Mouse (Mus musculus) heart, postnatal 14 days (tissue): ENCODE measurements around the gene Hddc2. TPM values are rescaled to one million over a fixed set of nuclear protein-coding genes. Genes with fewer than 3 reads are reported as not detected.
A peak's percentile ranks its signal among the peaks of the same experiment; 100 is the strongest.

ENCODE experiments used
- DNase-seq, 2 experiments: peaks; one replicate each; pipeline ENCODE4 v3.0.0; 2021 to 2022
- intact Hi-C: fragments of 180-260 bp; cut with DNase I; formaldehyde crosslinking; loops from one replicate; pipeline ENCODE4 v1.15.1; 2025
- long read RNA-seq, 2 experiments: library from polyadenylated mRNA; stranded (forward); transcript quantifications; one replicate each; pipeline ENCODE4 v2.0.0; 2021
- total RNA-seq, 2 experiments: library from RNA; stranded (reverse); gene quantifications; 2 replicates each; pipeline ENCODE4 v1.2.3; 2021

Hddc2 gene
- 10 to 100 TPM in 1 of 2 experiments, 1 to 10 TPM in 1; 9.3 to 10.7 TPM for total RNA-seq
- long read RNA-seq, experiment 1, transcript Hddc2-201 (6 exons, 858 nt): major isoform, 6 of 8 reads
- long read RNA-seq, experiment 1, partial matches to known transcripts: 0 of 8 reads
- long read RNA-seq, experiment 1, other reads (novel, unspliced or antisense): 1 of 8 reads
- long read RNA-seq, experiment 2, transcript Hddc2-201 (6 exons, 858 nt): major isoform, 8 of 8 reads
- long read RNA-seq, experiment 2, partial matches to known transcripts: 0 of 8 reads
- long read RNA-seq, experiment 2, other reads (novel, unspliced or antisense): 0 of 8 reads

DNA sequence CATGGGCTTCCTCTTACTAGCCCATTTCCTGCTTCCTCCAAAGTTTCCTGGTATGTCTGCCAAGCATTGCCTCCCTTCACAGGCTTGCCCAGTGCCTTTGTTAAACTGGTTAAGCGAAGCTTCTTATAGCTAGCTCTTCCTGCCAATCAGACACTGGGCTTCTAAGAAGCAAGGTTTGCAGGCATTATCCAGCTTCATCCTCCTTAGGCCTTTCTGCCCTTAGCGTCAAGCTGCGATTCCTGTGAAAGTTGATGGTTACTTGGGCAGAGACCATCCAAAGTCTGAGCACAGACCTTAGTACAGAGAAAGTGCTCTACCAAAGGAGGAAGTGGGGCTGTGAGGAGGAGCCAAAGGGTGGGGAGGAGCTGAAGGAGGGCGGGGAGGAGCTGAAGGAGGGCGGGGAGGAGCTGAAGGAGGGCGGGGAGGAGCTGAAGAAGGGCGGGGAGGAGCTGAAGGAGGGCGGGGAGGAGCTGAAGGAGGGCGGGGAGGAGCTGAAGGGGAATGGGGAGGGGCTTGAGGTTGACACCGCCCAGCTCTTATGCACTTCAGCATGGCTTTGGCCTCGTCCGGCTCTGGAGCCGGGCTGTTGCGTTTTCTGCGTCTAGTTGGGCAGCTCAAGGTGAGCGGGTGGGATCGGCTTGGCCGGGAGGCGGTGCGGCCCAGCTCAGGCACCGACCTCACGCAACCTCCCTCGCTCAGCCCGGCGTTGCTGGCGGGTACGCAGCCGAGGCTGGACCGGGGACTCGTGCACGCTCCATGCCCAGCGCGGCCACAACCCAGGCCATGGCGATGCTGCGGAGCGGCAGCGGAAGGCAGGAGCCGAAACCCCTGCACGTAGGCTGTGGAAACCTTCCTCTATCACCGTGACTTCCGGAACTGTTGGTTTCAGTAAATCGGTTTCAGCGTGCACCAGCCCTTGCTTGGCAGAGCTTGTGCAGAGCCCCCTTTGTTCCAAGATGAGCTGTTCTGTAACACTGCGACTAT, at the start of gene Hddc2:
Gene Hddc2, plus strand, starts transcription at position 519 of the 984 bp plus-strand sequence.
- peak; percentile 71 to 76 for DNase-seq
- intact Hi-C loops: loop anchor here (5.0 to 10.0 kb wide), 2 partner anchors 134 to 292 kb away; partner anchors contain the start of genes Rnf217 and Tpd52l1

DNA sequence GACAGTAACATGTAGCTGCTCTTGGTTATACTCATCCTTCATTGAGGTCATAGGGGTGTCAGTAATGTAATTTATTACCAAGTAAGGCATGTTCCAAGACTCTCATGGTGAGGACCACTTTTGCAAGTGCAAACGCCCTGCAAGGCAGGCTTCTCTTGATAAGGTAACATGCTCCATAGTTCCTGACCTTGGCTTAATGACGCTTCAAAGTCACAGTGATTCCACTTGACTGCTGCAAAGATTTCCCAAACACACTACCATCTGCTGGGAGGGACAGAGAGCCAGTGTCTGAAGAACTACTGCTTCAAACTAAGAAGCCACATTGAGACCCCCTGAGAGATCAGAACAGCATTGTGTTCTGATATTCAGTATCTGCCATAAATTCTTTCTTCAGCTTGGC, 40.4 kb upstream of the Hddc2 start:
- intact Hi-C loops: no loop called here

DNA sequence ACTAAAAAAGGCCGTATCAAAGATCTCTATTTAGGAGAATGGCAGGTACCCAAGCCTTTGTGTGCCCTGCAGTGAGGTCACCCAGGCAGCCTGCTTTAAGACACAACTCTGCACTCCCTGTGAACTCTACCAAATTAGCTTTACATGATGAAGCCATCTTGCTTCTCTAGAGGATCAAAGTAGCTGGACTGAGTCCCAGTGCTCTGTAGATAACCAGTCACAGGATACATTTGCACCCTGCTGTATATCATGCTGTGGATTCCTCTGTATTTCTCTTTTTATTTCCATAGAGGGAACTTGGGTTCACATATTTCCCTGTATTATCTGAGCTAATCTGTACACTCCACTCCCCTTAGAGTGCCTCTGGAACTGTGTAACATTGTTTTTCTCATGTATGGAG, 40.0 kb upstream of the Hddc2 start:
- intact Hi-C loops: no loop called here
- DNase-seq: no peak

More for the DNA sequence above, 40.4 kb upstream of the Hddc2 start:
- DNase-seq: no peak

DNA sequence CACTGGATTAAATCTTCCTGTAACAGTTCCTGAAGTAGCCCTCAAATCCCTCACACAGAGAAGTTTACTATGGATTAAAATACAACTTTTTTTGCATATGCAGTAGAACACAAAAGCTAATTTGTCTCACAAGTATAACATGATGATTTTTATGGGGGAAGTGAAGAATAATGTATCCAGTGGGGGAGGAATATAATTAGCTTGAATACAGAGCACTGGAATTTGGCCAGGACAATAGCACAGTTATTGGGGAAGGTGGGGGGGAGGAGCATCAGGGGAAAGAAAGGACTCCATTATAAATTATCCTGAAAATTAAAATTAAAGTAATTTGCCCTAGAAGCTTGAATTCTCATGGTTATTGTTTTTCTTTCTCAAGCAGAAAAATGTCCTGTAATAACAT, 25.4 kb upstream of the Hddc2 start:
- intact Hi-C loops: no loop called here
- no peak for DNase-seq

DNA sequence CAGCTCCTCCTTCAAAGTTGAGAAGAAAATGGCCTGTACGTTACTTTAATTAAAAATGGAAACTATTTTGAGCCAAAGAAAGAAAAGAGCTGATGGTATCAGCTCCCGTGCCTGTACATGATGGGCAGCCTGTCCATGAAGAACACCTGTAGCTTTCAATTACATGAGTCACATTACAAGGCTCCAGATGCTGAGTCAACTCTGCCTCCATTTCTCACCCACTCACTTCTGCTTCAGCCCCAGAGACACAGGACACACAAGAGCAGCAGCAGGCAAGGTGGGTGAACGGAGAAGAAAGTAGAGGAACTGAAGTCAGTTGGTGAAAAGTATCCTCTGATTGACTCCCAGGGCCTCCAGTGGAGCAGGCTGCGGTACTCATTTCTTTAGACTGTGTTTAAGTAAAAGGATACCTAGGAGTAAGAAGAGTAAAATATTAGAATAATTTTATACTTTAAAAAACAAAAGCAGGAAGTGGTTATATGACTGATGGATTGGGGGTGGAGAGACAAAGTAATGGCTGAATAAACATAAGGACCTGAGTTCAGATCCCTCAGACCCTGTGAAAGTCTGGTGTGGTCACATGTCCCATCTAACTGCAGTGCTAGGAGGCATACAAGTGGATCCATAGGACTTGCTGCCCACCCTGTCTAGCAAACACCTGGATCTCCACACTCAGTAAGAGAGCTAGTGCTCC, 24.3 kb upstream of the Hddc2 start:
- intact Hi-C loops: no loop called here
- DNase-seq: no peak

DNA sequence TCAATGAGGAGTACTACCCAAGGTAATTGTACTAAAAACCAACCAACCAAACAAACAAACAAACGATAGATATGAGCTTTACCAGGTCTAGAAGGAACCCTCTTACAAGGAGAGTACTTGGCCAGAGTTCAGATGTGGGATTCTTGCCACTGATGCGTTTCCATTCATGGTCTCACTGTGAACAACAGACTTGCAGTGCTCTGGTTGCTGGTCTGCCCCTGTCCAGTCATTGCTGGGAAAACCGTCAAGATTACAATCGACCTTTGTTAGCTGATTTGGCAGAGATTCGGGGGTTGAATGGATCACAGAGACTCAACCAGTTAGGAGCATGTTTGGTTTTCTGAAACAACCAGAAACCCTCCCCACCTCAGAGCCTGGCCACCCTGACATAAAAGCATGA, 17.5 kb upstream of the Hddc2 start:
- DNase-seq: no peak
- intact Hi-C loops: no loop called here

DNA sequence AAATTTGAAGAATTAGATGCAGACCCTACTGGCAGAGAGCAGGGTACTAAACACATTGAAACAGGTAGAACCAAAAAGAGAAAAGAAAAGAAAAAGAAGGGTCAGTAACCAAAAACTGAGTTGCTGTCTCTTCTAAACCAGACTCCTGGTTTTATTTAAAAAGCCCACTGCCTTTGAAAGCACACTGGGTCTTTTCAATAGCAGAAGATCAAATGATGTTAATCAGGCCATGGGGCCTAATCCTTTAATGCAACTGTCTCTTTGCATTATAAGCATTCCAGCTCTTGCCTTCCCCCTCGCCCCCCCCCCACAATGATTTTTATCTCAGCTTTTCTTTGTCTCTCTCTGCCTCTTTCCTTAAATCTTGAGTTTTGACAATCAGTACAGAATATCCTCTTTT, 16.7 kb upstream of the Hddc2 start:
- no peak for DNase-seq
- intact Hi-C loops: no loop called here

DNA sequence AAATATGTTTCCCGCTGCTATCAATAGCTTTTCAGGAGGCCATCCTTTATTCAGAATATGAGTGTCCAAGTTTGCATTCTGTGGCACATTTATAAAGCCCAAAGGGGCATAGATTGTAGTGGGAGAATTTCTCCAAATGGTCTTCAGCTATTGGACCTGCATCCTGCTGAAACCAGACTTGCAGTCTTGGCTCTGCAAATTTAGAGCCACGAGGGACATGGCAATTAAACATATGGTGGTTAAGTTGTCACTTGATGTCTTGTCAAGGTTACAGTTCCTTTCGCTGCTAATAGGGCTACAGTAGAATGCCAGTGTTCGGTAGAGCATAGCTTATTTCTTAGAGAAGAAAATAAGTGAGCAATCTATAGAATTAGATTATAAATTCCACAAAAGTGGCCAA, 16.1 kb upstream of the Hddc2 start:
- DNase-seq: no peak
- intact Hi-C loops: no loop called here

DNA sequence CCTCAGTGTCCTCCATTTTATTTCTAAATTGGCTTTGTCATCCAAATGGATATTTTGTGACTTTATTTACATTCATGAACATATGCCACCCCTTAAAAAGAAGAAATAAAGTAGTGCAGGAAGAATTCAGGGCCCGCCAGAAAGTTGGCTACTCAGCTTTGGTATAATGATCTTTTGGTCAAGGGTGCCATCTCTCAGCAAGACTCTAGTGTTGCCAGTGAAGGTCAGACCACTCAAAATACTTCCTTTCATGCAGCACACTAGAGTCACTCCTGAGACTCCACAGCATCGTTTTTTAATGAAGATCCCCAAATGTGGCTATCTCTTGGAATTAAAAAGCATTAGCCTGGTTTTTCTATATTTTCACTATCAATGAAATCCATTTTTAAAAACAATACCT, 14.9 kb upstream of the Hddc2 start:
- DNase-seq: no peak
- intact Hi-C loops: no loop called here

DNA sequence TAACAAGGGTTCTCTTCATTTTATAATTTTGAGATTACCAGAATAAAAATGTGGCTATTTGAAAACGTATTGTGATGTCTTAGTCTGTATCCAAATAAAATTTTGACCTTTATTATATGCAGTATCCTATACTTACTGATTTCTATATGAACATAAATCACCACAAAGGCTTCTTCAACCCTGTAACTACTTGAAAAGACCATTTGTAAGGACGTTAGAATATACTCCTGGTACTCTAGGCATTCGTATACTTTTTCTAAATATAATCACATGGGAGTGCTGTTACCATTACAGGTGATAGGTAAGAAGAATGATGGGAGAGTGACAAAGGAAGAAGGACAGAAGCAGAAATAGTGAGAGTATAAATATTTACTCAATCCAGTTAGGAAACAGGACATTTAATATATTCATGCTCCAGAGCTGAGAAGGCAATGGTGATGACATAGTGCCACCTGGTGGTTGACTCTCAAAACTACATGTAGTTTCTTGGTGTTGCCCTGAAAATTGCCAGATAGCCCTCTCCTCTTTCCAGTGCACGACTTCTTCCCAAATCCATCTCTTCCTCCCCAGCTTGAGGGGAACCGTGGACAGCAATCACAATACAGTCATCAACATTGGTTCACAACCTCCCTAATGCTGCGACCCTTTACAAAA, 14.1 kb upstream of the Hddc2 start:
- intact Hi-C loops: no loop called here

DNA sequence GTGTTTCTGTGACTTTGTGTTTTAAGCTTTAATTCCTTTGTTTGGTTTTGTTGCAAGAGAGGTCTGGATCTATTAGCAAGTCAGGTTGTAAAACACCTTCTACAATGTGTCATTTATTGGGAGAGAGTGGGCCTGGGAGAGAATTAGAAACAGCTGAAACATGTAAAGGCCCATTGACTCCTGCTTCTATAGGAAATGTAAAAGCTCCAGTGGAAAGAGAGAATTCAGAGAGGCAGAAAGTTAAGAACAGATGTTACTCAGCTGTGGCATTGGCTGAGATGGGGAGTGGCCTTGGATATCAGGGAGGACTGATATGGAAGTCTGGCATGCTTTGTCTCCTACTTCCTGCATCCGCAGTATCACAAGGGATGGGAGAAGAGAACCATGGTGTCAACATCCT, 12.9 kb upstream of the Hddc2 start:
- no peak for DNase-seq
- intact Hi-C loops: loop anchor here (1.0 kb wide), 1 partner anchor 475 kb away; no protein-coding TSS in a partner anchor

More for the DNA sequence above, 14.1 kb upstream of the Hddc2 start:
- DNase-seq: peak; percentile 47 to 76

DNA sequence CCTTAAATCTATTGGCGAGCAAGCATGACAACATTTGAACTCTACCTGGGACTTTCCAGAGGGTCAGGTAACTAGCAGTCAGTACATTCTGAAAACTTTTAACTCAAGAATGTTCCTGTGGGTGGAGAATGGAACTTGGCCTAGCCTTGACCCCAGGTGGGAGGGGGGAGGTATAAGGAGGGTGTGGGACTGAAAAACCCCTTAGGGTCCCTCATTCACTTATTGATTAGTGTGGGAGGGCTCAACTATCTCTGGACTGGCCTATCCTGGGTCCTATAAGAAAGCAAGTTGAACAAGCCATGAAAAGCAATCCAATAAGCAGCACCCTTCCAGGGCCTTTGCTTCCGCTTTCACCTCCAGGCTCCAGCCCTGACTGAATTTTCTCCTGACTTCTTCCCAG, 9.7 kb upstream of the Hddc2 start:
- no peak for DNase-seq
- intact Hi-C loops: no loop called here

DNA sequence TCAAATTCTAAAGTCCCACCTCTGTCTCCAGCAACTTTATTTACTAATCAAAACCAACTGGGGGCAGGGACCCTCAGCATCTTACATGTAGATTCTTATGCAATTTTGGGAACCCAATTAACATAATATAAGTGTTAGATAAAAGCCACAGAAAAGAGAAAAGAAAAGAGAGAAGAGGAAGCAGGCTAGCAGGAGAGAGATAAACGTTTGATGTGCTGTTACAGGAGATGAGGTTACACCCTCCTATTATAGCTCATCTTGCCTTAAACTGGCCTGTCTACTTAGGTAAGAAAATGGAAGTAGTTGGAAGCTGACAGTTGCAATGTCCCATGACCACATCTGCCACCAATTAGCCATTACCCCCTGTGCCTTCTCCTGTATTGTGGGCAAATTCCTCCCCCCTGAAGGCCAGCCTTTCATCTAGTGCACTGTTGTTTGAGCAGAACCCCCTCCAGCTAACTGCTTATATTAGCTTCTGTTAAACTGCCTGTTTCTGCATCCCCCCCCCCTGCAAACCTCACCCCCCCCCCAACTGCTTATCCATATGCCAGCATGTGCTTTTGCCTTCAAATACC, 6.1 kb upstream of the Hddc2 start:
- intact Hi-C loops: no loop called here
- DNase-seq: no peak

DNA sequence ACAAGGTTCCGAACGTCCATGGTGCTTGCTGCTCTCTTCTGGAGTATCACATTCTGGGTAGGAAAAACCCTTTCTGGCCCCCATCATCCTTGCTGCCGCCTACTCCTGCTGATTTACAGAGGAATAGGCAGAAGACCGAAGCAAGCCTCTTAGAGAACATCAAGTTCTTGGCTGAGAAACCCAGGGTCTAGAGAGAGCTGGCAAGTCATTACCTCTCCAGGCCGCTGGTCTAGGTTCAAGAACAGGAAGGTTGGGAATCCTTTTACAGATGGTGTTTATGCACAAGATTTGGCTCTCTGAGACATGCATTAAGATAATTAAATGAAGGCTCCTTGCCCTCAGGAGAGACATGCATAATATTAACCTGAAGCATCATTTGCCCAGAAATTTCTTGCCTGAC, 5.3 kb downstream of the Hddc2 start:
- intact Hi-C loops: loop anchor here (10.0 kb wide), 1 partner anchor 286 kb away; the partner anchor contains the start of gene Rnf217
- no peak for DNase-seq

DNA sequence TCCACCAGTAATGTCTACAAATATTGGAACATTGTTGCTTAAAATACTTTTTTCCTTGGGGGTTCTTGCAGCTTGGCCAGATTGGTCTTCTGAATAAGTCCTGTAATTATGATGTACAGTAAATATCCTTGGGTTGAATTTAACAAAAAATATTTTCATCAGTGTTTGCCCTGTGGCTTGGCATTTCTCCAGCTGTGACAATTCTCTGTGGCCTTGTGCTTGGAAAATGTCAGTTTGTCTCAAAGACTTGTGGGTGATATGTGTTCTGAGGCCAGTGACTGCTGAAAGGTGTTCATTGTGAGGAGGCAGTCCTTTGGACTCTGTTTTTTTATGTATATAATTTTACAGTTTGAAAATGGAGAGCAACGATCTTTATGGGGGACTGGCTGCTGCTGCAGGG, 16.3 kb downstream of the Hddc2 start:
- intact Hi-C loops: no loop called here
- DNase-seq: no peak

DNA sequence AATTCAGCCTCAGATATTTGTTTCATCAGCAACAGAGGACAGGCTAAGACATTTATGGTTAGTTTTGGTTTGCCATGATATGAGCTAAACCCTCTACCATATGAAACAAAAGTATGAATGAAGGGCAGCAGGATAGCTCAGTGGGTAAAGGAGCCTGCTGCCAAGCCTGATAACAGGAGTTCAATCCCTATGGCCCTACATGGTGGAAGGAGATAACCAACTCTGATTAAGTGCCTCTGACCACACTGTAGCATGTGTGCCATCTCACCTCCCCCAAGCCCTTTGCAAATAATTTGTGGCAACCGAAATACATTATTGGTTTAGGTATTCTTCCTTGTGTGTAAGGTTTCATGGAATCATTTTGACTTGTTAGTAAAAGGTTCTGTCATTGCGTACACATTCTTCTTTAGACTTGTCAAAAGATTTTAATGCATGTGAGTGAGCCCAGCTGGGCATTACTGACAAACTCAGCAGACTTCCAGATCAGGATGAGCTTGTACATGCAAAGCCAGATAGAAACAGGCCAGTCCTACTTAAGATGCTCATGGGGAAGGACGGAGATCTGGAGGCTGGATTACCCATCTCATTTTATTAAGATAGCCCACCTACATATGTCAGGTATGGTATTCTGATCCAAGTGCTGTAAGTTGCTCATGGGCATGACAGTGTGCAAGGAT, 17.2 kb downstream of the Hddc2 start:
- DNase-seq: no peak
- intact Hi-C loops: no loop called here

DNA sequence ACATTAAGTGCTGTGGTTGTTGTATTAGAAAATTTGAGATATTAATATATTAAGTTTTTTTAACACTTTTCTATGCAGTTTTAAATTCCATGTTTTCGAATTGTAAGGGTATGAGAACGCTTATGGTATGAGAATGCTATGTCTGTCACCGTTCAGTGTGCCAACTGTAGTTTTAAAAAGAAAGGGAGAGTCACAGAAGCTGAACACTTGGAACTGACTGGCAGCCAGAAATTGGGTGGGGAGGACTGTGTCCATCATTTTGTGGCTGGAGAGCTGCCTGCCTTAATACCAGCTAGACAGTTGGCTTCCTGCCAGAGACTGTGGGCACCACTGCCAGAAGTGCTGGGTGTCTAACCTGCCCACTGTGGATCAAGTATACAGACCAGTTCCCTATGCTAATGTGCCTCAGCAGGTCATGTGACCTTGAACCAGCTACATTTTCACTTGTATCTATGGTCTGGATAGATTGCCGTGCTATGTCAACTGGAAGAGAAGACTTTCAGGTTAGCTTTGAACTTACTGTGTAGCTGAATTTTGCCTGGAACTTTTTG, 18.1 kb downstream of the Hddc2 start:
- DNase-seq: peak; percentile 11 to 43

DNA sequence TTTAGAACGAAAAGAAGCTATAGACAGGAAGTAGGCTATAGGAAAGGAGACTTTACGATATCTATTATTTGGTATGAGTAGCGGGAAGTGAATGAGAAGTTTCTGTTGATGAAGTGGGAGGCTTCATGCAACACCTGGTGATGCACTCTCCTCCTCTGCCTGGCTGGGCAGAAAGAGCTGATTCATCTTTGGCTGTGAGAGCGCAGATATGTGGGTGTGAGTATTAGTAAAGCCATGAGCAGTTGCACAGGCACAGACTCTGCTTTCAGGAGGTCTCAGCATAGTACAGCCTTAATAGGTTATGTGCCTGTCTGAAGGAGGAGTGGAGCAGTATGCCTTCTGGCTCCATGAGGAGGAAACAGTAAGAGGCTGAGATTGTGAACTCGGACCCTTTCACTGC, 23.2 kb downstream of the Hddc2 start:
- no peak for DNase-seq
- intact Hi-C loops: no loop called here

More for the DNA sequence above, 18.1 kb downstream of the Hddc2 start:
- intact Hi-C loops: no loop called here

DNA sequence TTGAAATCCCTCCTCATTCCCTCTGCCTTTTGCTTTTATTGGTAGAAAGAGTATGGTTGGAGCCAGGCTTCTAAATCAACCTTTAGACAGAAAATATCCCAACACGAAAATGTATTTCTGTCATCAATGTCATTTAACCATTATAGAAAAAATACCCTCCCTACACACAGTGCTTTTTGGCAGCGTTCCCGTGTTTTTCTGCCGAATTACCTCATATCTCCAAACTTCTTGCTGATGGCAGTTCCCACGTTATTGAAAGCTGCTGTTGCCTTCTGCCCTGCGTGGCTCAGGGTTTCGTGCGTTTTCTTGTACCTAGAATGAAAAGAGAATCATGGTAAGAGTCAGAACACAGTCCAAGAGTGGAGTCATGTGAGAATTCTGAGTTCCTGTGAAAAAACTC, 33.2 kb downstream of the Hddc2 start:
- DNase-seq: peak in 1 of 2 experiments; percentile 2
- intact Hi-C loops: no loop called here
